Mouse (Mus musculus) myocyte (in vitro differentiated cells): Measurements from ENCODE around the gene Sh3tc1.

Experiments used
- CEBPB ChIP-seq: IDR thresholded peaks from 2 replicates; pipeline ENCODE4 v1.6.1; 2011; ENCODE audit warnings: mild to moderate bottlenecking, moderate library complexity; ENCODE audit not compliant: poor library complexity, insufficient read depth, severe bottlenecking
- MAX ChIP-seq: IDR thresholded peaks from one replicate; pipeline ENCODE4 v1.6.1; 2011; ENCODE audit warnings: low read depth, mild to moderate bottlenecking, control low read depth
- MYOD1 ChIP-seq, 3 experiments: IDR thresholded peaks; one replicate each; pipeline ENCODE4 v1.6.1; 2011; ENCODE audit warnings: control low read depth in 2 of 3, low read depth in 2 of 3, mild to moderate bottlenecking in 2 of 3, moderate library complexity in 1 of 3; ENCODE audit not compliant: insufficient read length in 2 of 3, control insufficient read depth in 1 of 3
- POLR2A ChIP-seq: IDR thresholded peaks from one replicate; pipeline ENCODE4 v1.6.1; 2011; ENCODE audit warnings: low read depth, mild to moderate bottlenecking, control low read depth, moderate library complexity; ENCODE audit not compliant: insufficient read length
- POLR2AphosphoS2 ChIP-seq: IDR thresholded peaks from one replicate; pipeline ENCODE4 v1.6.1; 2011; ENCODE audit warnings: low read depth, control low read depth; ENCODE audit not compliant: insufficient read length
- SRF ChIP-seq: IDR thresholded peaks from one replicate; pipeline ENCODE4 v1.6.1; 2011; ENCODE audit warnings: low read depth; ENCODE audit not compliant: control insufficient read depth, insufficient read length
- TCF12 ChIP-seq: IDR thresholded peaks from one replicate; pipeline ENCODE4 v1.6.1; 2011; ENCODE audit warnings: mild to moderate bottlenecking, control low read depth; ENCODE audit not compliant: poor library complexity, insufficient read depth, severe bottlenecking
- TCF3 ChIP-seq: IDR thresholded peaks from one replicate; pipeline ENCODE4 v1.6.1; 2011; ENCODE audit warnings: low read depth, control low read depth; ENCODE audit not compliant: insufficient read length
- USF1 ChIP-seq: IDR thresholded peaks from one replicate; pipeline ENCODE4 v1.6.1; 2011; ENCODE audit warnings: low read depth, mild to moderate bottlenecking, control low read depth, moderate library complexity

- TF ChIP-seq POLR2A (no peak), CEBPB (no peak), MYOD1 (IDR thresholded peaks at IDR 0.05; ENCODE audit: control insufficient read depth in 1 of 3, insufficient read length in 2 of 3, low read depth in 2 of 3) (no peak), SRF (no peak), TCF12 (no peak), TCF3 (no peak), POLR2AphosphoS2 (no peak), MAX (no peak), USF1 (no peak)
Observed at GRCm38 (mm10) chr5:35741225-35741820, 1.5 kb upstream of the Sh3tc1 start.
